Comparison of ENCODE assay signal across 24 mouse cellular contexts in genomic region chr17:16342785-16343184, GRCm38 (mm10).
DNase-seq lines count a peak whose midpoint lies in the region; TF ChIP-seq lines count a peak whose summit lies in the region.
"Had no signal": no experiment of that assay in that cellular context is flagged by ENCODE, and none has a peak within 500 bp of the region (broad histone marks: within the 10 kb centered on the region; RNA-seq: fewer than 3 reads in every experiment).

No protein-coding gene starts in this region.

- no peaks in the 10 kb centered on the region for H3K79me3 ChIP-seq in C2C12 (ENCODE audit: low read depth)

- H3K79me2 ChIP-seq in C2C12 (ENCODE audit: control insufficient read depth, insufficient read depth) = no peaks in the 10 kb centered on the region

- no peak overlapping the region for H3ac ChIP-seq in C2C12 (ENCODE audit: control insufficient read depth, insufficient read length, low read depth)

- no peaks in the 10 kb centered on the region for H3K36me3 ChIP-seq in C2C12 (ENCODE audit: control insufficient read depth, insufficient read depth)
- H3K36me3 ChIP-seq: embryonic facial prominence, embryonic 13.5 days; embryonic facial prominence, embryonic 15.5 days; forebrain, embryonic 10.5 days; forebrain, embryonic 12.5 days; G1E had no signal

- no peak overlapping the region for H3K4me3 ChIP-seq in C2C12 (ENCODE audit: insufficient read depth, poor library complexity, severe bottlenecking)
- H3K4me3 ChIP-seq: embryonic facial prominence, embryonic 13.5 days; embryonic facial prominence, embryonic 15.5 days; erythroblast, embryonic 14.5 days; forebrain, embryonic 10.5 days; forebrain, embryonic 12.5 days had no signal

- H3K27me3 ChIP-seq in C2C12 (ENCODE audit: control insufficient read depth, insufficient read depth, insufficient read length) = no peaks in the 10 kb centered on the region
- H3K27me3 ChIP-seq: embryonic facial prominence, embryonic 13.5 days; embryonic facial prominence, embryonic 15.5 days; forebrain, embryonic 12.5 days had no signal

- no peak for TF ChIP-seq CTCF in C2C12 (IDR thresholded peaks at IDR 0.05; ENCODE audit: control insufficient read depth, insufficient read depth, insufficient read length)

- DNase-seq in 3T3-L1 (ENCODE audit: low read depth, low spot score) (peak; percentile 76), NIH3T3 (ENCODE audit: low read depth) (peak; percentile 31)
- no peak for DNase-seq in heart, adult 11 months
- DNase-seq in urinary bladder, postnatal 14 days (ENCODE audit: low spot score) = no peak
- no peak for DNase-seq in kidney, postnatal 4 days
- DNase-seq in testis, postnatal 10 days (ENCODE audit: low spot score) = no peak
- DNase-seq: adrenal gland, adult 2 months; adrenal gland, postnatal 10 days; adrenal gland, postnatal 36 days; B cell, adult 2 months; cerebellum, adult 11 months; cerebellum, adult 18-20 months; cerebellum, adult 8-10 months; cerebellum, adult 9-11 months; cerebellum, postnatal 14 days; cerebellum, postnatal 36 days; embryo, embryonic 11 days had no signal

TF ChIP-seq in C2C12, 6 proteins besides CTCF, POLR2A, EP300 and RAD21:
- no peak for TF ChIP-seq USF1 (IDR thresholded peaks at IDR 0.05; ENCODE audit: low read depth)
- TF ChIP-seq MAX (IDR thresholded peaks at IDR 0.05) = no peak
- peak; percentile 3 for TF ChIP-seq MYOD1 (IDR thresholded peaks at IDR 0.05; ENCODE audit: control insufficient read depth, insufficient read length, low read depth)
- no peak for TF ChIP-seq MYOG (IDR thresholded peaks at IDR 0.05; ENCODE audit: control insufficient read depth, extremely low read depth, insufficient read length)
- TF ChIP-seq FOSL1 (IDR thresholded peaks at IDR 0.05; ENCODE audit: insufficient read depth, low read length, poor library complexity, severe bottlenecking) = peak; percentile 66
- TF ChIP-seq CEBPB (IDR thresholded peaks at IDR 0.05; ENCODE audit: low read depth) = peak; percentile 7

Comparison
In these comparisons a context has a peak if more than half of its experiments do, and no peak if none do; other contexts are left out.
1. DNase-seq: peak in 3T3-L1 (single experiment) and NIH3T3 (single experiment); none in heart, adult 11 months (single experiment), urinary bladder, postnatal 14 days (single experiment), kidney, postnatal 4 days (0 of 2) and testis, postnatal 10 days (single experiment).